Mouse (Mus musculus) lung, adult 18-20 months (tissue): ENCODE measurements around the gene Itgb2.

Source experiments
- DNase-seq, 2 experiments: peaks; one replicate each; pipeline ENCODE4 v3.0.0; 2022; ENCODE audit warnings: mixed read lengths in 2 of 2

Itgb2 gene

DNA sequence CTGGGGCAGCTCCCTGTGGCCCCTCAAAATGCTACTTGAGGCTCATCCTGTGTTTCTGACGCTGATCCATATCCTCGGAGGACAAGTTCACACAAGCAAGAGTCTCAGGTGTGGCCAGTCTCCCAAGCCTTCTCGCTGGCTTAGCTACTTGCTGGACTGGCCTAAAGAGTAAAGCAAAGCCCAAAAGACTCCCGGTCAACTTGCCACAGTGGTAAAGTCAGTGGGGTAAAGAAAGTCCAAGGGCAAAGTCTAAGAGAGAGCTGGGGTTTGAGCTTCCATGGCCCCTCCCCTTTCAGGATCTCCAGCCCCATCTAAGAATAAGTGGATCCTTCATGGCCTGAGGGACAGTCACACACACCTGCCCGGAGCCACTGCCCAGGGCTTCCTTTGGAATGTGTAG, 22.1 kb downstream of the Itgb2 start:
- DNase-seq = no peak

DNA sequence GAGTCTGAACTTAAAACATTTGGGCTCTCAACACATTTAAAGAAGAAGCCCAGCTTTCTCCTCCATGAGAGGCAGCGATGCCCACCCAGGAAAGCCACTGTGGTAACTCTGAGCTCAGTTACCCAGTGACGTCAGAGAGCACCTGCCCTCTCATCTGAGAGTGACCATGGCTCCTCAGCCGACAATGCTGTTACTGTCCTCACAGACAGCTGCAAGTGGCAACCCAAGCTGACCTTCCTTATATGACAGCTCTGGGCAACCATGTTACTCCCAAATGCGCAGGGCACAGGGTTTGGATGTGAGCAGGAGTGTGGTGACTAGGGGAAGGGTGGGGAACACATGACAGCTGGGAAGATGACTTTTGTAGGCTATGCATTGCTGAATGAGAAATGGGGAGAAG, 23.2 kb downstream of the Itgb2 start:
- DNase-seq = no peak

DNA sequence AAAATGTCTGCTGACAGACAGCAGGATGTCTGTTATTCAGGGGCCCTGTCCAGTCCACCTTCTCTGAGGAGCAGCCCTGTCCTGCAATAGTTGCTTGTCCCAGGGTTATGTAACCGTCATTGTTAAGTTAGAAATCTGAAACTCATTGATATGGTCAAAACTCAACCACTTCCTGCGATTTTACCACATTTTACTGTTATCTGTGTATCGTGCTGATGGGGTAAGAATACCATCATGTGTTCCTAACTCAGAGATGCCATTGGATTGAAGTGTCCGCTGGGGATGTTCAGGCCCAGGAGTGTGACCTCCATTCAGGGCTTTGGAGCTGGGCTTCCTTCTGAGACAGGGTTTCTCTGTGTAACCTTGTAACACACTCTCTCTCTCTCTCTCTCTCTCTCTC, 24.9 kb downstream of the Itgb2 start:
- DNase-seq = no peak

DNA sequence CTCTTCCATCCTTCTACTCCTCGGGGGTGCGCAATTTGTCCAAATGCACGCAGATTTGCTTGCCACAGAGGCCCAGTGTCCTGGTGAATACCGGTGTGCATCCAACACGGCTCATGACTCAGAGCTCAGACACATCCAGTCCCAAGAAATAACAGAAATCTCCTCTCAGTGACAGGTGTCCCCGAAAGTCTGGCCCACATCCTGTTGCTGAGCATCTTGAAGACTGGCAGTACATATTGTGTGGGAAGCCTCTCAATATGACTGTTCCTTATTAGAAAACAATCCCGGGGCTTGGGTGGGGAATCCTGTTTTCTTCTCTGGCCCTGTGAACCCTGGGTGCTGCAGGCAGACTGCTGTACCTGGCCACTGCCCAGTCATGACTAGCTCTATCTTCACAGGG, 26.6 kb downstream of the Itgb2 start:
- DNase-seq = no peak

DNA sequence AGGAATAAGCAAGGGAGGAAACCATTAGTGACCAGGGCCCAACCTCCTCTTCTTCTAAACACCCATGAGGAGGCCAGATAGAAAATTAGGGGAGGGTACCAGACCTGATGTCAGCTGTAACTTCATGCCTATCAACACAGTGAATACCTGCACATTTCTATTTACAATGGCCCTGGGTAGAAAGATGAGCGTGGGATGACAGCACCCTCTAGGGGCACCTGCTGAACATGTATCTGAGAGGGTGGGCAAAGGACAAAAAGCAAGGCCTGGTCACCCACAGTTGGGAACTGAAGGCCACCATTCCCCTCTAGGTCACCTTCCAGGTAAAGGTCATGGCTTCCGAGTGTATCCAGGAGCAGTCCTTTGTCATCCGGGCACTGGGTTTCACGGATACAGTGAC, 27.6 kb downstream of the Itgb2 start:
- no peak for DNase-seq

DNA sequence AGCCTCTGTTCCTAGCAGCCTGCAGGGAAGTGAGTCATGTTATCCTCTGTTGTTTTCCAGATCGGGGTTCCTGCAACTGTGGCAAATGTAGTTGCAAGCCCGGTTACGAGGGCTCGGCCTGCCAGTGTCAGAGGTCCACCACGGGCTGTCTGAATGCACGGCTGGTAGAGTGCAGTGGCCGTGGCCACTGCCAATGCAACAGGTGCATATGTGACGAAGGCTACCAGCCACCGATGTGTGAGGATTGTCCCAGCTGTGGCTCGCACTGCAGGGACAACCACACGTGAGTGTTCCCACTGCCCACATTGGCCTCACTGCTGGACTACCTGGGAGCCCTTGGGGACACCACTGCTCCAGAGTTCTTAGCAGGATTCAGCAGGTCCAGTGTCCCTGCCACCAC, 30.0 kb downstream of the Itgb2 start:
- DNase-seq = no peak

DNA sequence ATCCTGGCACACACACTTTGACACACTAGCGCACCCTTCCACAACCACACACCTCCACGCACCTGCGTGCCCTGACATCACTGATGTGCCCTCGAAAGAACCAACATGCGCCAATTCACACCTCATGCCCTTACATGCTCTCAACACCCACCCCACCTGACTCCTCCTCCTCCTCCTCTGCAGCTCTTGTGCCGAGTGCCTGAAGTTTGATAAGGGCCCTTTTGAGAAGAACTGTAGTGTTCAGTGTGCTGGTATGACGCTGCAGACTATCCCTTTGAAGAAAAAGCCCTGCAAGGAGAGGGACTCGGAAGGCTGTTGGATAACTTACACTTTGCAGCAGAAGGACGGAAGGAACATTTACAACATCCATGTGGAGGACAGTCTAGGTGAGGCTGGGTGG, 30.8 kb downstream of the Itgb2 start:
- DNase-seq = no peak

DNA sequence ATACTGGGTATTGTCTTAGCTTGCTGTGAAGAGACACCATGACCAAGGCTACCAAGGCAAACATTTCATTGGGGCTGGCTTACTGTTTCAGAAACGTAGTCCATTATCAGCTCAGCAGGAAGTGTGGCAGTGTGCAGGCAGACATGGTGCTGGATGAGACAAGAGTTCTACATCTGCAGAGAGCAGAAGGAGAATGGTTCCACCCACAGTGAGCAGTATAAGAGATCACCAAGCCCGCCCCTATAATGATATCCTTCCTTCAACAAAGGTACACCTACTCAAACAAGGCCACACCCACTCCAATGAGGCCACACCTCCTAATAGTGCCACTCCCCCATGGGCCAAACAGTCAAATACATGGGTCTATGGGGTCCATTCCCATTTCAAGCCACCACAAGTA, 31.5 kb downstream of the Itgb2 start:
- DNase-seq = no peak

DNA sequence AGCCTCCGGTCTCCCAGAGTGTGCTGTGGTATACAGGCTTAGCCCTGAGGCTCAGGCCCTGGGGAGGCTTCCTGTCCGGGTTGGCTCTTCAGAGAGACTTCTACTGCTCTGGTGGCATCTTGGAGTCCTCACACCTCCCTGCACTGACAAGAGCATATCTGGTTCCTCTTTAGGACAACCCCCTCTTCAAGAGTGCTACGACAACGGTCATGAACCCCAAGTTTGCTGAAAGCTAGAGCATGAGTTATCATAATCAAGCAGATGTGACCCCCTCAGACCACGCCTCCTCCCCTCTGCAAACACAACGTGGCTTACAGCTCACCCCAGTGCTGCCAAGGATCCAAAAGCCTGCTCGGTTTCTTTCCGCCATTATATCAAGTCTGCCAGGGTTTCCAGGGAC, 35.0 kb downstream of the Itgb2 start:
- DNase-seq = no peak

DNA sequence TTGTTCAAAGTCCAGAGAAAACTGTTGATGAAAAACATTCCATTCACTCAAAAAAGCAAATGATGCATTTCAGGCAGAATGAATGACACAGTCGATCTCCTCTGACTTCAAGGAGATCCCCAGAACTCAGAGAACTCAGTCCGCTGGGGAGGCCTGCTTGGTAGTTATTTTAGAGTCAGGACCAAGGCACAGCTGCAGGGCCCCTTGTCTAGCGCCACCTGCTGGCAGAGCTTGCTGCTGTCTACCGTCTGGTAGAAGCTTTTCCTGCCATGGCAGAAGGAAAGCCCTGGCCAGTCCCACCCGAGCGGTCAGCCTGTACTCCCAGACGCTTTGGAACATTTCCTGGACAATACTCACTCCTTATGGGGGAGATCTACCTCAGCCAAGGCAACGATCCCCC, 36.6 kb downstream of the Itgb2 start:
- DNase-seq = peak; percentile 78 to 85

DNA sequence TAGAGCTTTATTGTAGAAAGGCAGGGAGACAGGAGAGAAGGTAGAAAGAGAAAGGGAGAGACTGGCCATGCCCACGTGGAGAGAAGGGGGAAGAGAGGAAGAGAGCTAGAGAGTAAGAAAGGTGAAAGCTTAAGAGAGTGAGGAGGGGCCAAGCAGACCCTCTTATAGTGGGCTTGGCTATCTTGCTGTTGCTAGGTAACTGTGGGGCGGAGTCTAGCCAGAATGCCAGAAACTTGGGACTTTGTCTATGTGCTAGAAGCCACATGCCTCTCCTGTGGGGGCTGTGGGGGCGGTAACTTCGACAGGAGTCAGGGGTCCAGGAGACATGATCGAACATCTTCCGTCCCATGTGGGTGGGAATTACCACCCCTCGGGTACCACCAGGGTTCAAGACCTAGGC, 39.4 kb downstream of the Itgb2 start:
- no peak for DNase-seq

DNA sequence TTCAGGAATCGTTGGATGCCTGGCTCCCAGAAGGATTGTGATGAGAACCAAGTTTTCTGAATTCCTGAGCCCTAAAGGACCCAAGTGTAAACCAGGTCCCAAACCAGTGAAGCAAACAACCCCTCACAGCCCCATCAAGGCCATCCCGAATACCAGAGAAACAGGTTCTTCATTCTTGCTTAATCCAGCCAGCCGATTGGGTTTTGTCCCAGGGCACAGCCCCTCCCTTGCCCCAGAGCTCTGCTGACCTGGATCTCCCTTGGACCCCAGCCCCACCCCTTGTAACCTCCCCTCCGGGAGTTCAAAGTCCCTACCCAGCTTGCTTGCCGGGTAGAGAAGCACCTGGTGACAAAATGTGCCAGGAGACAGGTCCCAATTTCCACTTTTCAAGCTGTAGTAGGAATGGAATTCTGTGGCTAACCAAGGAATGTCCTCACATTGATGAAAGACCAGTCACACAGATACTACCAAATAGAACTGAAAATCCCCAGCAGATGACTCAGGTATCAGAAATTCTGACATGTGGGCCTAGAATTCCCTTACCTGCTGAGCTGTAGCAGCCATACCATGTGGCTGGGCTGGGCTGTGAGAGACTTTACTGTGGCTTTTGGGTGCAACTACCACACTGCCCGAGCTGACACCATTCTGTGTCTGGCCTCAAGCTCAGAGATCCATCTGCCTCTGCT, 40.1 kb downstream of the Itgb2 start:
- DNase-seq = no peak

DNA sequence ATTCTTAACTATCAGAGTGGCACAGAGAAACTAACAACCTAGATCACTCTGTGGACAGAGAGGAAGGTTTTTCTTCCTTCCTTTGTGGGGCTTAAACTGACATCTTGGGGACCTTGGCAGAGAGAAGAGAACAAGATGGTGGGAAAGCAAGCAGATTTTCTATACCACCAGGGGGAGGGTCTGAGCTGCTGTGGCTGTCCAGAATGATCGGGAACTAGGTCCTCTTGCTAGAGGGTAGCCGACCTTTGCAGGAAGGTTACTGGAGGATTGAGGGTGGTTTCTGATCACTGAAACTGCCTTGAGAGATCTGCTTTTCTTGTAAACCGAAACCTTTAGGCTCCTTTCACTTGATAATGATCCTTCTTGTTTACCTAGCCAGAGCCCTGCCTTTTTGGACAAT, 42.2 kb downstream of the Itgb2 start:
- DNase-seq = no peak

DNA sequence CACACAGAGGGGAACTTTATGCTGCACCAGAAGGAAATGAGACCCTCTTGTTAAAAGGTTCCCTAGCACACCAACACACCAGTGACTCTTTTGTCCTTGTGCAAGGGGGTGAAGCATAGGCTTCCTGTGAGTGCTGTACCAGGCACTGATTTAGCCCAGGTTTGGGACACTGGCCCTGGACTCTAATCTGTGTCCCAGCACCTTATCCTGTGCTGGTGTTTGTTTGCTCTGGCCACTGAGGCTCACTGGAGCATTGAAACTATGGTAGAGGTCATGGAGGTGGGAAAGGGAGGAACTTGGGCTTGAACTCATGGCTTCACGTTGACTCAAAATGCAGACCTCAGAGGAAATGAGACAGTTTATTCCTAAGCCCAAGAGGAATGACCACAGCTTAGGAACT, 43.1 kb downstream of the Itgb2 start:
- no peak for DNase-seq

DNA sequence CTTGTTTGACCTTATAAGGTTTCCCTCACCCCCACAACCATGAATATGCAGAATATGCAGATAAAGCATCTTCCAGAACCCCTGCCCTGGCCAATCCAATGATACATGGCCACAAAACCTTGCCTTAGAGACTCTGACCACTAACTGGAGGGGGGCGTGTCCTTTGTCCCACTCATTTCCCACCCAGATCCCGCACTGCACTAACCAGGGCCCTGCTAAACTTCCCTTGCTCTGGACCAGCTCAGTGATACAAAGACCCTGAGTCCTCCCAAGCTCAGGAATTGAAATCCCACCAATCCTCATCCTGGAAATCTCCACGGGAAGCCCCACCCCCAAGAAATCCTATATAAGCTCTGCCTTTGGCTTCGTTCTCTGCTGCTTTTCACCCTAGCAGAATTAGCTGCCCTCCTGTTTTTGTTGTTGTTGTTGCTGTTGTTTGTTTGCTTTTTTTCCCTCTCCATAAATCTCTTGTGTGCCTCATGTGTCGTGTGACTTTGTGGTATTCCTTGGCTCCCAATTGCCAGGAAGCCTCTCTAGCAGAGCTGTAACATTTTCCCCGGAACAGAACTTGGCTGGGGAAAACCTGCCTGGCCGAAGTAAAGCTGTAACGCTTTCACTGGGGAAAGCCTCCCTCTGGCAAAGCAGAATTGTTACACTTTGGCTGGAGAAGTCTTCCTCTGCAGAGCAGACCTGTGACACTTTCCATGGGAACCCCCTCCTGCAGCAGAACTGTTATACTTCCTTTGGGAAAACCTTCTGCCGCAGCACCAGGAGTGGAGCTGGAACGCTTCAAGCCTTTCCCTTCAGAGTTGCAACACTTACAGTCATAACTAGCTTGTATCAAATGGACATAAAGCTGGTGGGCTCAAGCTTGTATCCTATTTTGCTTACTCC, 50.2 kb downstream of the Itgb2 start:
- no peak for DNase-seq

DNA sequence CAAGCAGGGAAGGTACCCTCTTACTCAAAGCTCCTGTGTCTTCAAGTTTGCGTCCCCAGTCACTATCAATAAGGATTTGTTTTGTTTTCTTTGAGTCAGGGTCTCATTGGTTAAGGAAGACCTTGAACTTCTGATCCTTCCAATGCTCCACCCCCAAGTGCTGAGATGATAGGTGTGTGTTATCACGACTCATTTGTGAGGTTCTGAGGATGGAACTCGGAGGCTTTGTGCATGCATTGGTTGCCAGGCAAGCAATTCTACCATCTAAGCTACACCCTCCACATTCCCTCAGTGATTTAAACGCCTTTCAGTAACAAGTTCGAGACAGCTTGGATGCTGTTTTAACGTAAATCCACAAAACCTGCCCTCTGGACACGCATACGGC, 51.0 kb downstream of the Itgb2 start:
- DNase-seq = no peak

DNA sequence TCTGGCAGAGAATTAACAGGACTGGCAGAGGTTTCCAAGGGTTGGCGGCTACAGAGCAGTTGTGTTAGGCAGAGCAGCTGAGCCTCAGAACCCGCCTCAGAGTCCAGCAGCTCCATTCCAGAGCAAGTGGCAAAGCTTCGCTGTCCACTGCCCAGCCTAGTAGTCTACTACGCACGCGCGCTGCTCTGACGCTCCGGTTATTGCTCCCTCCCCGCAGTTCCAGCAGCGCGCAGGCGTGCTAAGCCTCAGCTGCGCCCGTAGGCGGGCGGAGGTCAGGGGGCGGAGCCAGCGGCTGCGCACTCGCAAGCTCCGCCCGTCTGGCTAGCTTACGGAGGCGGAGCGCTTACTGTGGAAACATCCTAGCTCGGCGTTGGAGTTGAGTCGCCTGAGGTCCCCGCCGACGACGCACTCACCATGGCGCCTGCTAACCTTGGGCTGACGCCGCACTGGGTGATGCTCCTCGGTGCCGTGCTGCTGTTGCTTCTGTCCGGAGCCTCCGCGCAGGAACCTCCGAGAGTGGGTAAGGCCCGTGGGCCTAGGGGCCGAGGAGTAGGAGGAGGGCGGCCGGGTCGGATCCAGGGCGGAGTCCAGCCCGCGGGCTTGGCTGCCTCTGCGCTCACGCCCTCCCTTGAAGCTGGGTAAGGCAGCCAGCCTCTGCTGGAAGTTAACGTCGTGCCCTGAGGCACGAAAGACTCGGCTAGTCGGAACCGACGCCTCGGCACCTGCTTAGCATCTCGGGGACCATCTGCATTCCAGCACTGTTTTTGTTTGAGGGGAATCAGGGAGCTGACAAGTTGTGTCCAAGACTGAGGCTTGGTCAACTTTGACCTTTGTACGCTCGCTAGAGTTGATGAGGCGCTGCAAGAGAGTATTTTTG, 51.6 kb downstream of the Itgb2 start, which contains the start of gene Pttg1ip:
Pttg1ip (plus strand) TSS at position 313 of the 877 bp plus-strand sequence.
- peak; percentile 95 to 96 for DNase-seq

DNA sequence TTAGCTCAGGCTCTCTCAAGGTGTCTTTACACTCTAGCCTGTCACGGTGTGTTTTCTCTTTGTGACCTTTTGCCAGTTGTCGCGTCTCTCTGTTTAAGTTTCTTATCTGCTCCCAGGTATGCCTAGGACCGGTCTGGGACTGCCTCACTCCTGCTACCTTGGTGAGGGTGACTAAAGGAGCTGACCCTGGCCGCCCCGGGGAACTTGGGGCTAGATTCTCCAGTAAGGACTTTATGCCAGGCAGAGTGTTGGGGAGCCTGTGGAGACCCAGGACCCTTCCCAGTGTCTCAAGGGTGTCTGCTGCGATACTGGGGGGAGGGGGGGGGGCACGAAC, 52.2 kb downstream of the Itgb2 start:
- DNase-seq = peak in 1 of 2 experiments; percentile 20

DNA sequence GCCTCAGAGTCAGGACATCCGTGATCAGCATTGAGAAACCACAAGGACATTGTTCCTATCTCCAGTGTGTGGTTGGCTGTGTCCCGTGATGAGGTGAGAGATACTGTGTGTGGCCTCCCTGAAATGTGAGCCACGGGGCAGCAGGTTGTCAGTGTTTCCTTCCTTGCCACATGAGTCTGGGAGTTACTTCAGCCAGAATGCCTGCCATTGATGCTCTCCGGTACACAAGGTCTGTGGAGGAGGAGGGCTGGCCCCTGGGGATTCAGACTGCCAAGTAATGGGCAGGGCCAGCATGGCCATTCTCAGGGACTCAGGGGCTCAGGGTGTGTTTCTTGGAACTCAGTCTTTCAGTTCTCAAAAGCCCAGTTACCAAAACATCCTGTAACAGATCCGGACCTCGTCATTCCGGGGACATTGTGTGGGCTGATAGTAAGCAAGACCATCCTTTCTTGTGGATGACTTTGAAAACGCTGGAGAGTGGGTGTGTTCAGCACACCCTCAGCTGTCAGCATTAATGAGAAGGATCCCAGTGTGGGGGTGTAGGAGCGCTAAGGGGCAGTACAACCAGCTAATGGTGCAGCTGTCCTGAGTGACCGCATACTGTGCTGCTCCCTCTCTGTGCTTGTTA, 53.9 kb downstream of the Itgb2 start:
- peak; percentile 60 to 74 for DNase-seq

DNA sequence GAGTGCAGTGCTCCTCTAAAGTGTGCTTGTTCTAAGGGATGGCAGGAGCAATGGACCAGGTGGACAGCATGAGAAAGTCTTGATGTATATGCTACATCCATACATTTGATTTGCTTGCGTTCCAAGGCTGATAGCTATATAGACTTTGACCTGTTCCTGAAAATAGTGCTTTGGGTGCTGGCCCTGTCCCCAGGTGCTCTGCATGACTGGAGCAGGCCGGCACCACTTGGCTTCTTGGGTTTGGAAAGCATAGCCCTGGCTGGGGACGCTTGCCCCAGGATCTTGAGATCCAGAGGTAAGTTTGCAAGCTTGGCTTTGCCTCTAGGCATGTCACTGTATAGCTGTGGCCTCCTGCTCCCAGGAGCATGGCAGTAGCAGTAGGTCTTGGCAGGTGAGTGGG, 56.6 kb downstream of the Itgb2 start:
- no peak for DNase-seq

DNA sequence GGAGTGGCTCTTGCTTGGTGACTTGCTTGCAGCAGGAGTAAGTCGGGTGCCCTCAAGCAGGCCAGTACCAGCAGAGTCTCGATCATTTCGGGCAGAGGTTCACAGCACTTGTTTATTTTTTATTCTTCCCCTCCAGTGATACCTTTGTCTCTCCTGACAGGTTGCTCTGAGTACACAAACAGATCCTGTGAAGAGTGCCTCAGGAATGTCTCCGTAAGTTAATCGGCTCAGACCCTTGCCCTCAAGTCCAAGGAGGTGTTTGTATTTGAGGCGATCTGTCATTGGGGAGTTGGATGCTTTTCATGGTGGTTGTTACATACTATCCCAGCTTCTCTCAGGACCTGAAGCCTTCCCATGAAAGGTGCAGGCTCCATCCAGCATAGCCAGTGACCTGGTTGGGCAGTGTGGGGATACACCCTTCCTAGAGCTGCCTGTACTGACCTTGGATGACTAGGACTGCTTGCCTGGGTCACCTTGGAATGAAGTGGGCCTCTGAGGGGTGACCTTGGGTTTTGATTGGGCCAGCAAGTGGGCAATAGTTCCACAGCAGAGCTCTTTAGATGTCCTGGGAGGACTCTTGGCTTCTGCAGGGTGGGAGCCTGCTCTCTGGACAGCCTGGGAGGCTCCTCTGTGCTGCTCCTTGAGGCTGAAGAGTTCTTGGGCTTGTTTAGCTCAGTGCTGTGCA, 57.2 kb downstream of the Itgb2 start:
- DNase-seq = no peak

DNA sequence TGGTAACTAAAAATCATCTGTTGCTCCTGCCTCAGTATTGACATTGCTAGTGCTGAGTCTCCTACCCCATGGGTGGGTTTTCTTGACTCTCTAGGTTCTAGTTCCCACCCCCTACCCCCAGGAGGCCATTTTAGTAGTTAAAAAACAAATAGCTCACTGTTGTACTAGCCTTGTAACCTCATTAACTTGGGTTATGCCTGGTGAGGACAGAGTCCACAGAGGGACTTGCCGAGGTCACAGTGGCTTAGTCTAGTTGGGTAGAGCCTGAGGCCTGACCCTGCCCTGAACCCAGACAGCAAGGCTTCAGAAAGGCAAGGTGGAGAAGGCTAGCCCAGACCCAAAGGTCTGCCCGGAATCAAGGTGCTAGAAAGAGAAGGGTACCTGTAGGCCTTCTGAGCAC, 58.0 kb downstream of the Itgb2 start:
- DNase-seq = no peak
